Mouse (Mus musculus) testis, adult 2 months (tissue): ENCODE measurements around the gene Tmem63c. TPM values are rescaled to one million over a fixed set of nuclear protein-coding genes. Genes with fewer than 3 reads are reported as not detected.
A peak's percentile ranks its signal among the peaks of the same experiment; 100 is the strongest.

Experiments used
- H3K27ac ChIP-seq: fragments of 200-500 bp; 2 replicates; pipeline ENCODE4 v1.5.1; 2012; ENCODE audit warnings: low read depth, low read length; ENCODE audit not compliant: control insufficient read depth, insufficient read depth
- H3K27me3 ChIP-seq: fragments of 200-500 bp; 2 replicates; pipeline ENCODE4 v1.6.1; 2012; ENCODE audit warnings: mild to moderate bottlenecking, low read length, moderate library complexity; ENCODE audit not compliant: control insufficient read depth, insufficient read depth
- H3K36me3 ChIP-seq: fragments of 200-500 bp; 2 replicates; pipeline ENCODE4 v1.6.1; 2012; ENCODE audit warnings: mild to moderate bottlenecking, low read length; ENCODE audit not compliant: control insufficient read depth, insufficient read depth
- H3K4me1 ChIP-seq: fragments of 200-500 bp; 2 replicates; pipeline ENCODE4 v1.6.1; 2012; ENCODE audit warnings: low read length; ENCODE audit not compliant: control insufficient read depth, insufficient read depth
- H3K4me3 ChIP-seq: fragments of 200-500 bp; 2 replicates; pipeline ENCODE4 v1.5.1; 2012; ENCODE audit warnings: low read depth, mild to moderate bottlenecking, low read length, moderate library complexity, mixed read lengths; ENCODE audit not compliant: control insufficient read depth
- CTCF ChIP-seq: fragments of 200-500 bp; IDR thresholded peaks from 2 replicates; pipeline ENCODE4 v1.5.1; 2012; ENCODE audit warnings: low read depth, mild to moderate bottlenecking, inconsistent platforms, low read length, moderate library complexity; ENCODE audit not compliant: control insufficient read depth, insufficient read depth, insufficient replicate concordance
- POLR2A ChIP-seq: fragments of 200-500 bp; IDR thresholded peaks from 2 replicates; pipeline ENCODE4 v1.6.1; 2012; ENCODE audit warnings: low read depth, mild to moderate bottlenecking, inconsistent platforms, low read length, moderate library complexity; ENCODE audit not compliant: control insufficient read depth
- polyA plus RNA-seq: library from polyadenylated mRNA; depleted of rRNA; stranded (reverse); fragments of >200 nt; gene quantifications from 2 replicates; pipeline ENCODE4 v1.2.3, GENCODE M21; 2012; rRNA removed

Tmem63c gene
- polyA plus RNA-seq, 1 experiment, result 32.3 TPM

- Histone ChIP-seq H3K4me3 (no peak overlapping the region), H3K27ac (peak overlapping the region; percentile 80), H3K4me1 (no peaks in the 10 kb centered on the region), H3K36me3 (peaks cover 4% of the 10 kb centered on the region), H3K27me3 (no peaks in the 10 kb centered on the region)
- TF ChIP-seq CTCF, result no peak
- no peak; the same call in 1 of the 2 replicates for TF ChIP-seq POLR2A
These were observed 111.6 kb downstream of the Tmem63c start for GRCm38 (mm10) chr12:87132784-87133183.

GRCm38 (mm10) chr12:87137439-87138341, 116.5 kb downstream of the Tmem63c start:
- H3K36me3 ChIP-seq, result peaks cover 2% of the 10 kb centered on the region; the same call in 1 of the 2 replicates
- no peaks in the 10 kb centered on the region for H3K27me3 ChIP-seq
- H3K4me1 ChIP-seq, result no peaks in the 10 kb centered on the region
- TF ChIP-seq POLR2A (no peak), CTCF (no peak)
- no peak overlapping the region for H3K4me3 ChIP-seq
- H3K27ac ChIP-seq, result peak overlapping the region; percentile 17; the same call in 1 of the 2 replicates

GRCm38 (mm10) chr12:87138342-87138701, 117.2 kb downstream of the Tmem63c start:
- Histone ChIP-seq H3K27ac (no peak overlapping the region), H3K36me3 (no peaks in the 10 kb centered on the region; the same call in 1 of the 2 replicates), H3K4me3 (no peak overlapping the region)

GRCm38 (mm10) chr12:87138768-87139167, 117.6 kb downstream of the Tmem63c start:
- Histone ChIP-seq H3K27ac (no peak overlapping the region), H3K4me3 (no peak overlapping the region), H3K4me1 (no peaks in the 10 kb centered on the region; the same call in 1 of the 2 replicates), H3K36me3 (no peaks in the 10 kb centered on the region; the same call in 1 of the 2 replicates), H3K27me3 (no peaks in the 10 kb centered on the region)
- TF ChIP-seq CTCF, result no peak

More at GRCm38 (mm10) chr12:87138342-87138701, 117.2 kb downstream of the Tmem63c start:
- Histone ChIP-seq H3K4me1 (no peaks in the 10 kb centered on the region; the same call in 1 of the 2 replicates), H3K27me3 (no peaks in the 10 kb centered on the region)
- TF ChIP-seq CTCF (no peak), POLR2A (no peak)

Other genes starting within 250 kb of the Tmem63c start
- 2.8 and 3.2 TPM in 2 replicates for gene Irf2bpl, start 136.5 kb upstream of the Tmem63c start, polyA plus RNA-seq
- 42.7 and 45.6 TPM in 2 replicates for gene Cipc, start 74.3 kb upstream of the Tmem63c start, polyA plus RNA-seq
- gene Zdhhc22, start 30.9 kb upstream of the Tmem63c start, polyA plus RNA-seq, result not detected in 2 replicates
- 1.5 and 2.0 TPM in 2 replicates for gene Ngb, start 81.2 kb downstream of the Tmem63c start, polyA plus RNA-seq
- 76.4 and 81.4 TPM in 2 replicates for gene Gstz1, start 125.8 kb downstream of the Tmem63c start, polyA plus RNA-seq
- 66.1 and 69.6 TPM in 2 replicates for gene Pomt2, start 126.6 kb downstream of the Tmem63c start, polyA plus RNA-seq
- gene Samd15, start 178.4 kb downstream of the Tmem63c start, polyA plus RNA-seq, result 20.3 and 27.1 TPM in 2 replicates
- gene Tmed8, start 179.1 kb downstream of the Tmem63c start, polyA plus RNA-seq, result 2.9 and 3.3 TPM in 2 replicates
- gene Noxred1, start 217.4 kb downstream of the Tmem63c start, polyA plus RNA-seq, result 68.5 and 75.4 TPM in 2 replicates
- 19.8 and 22.1 TPM in 2 replicates for gene Vipas39, start 244.9 kb downstream of the Tmem63c start, polyA plus RNA-seq
- gene Ahsa1, start 245.1 kb downstream of the Tmem63c start, polyA plus RNA-seq, result 47.8 and 50.4 TPM in 2 replicates